In the genomic region with DNA sequence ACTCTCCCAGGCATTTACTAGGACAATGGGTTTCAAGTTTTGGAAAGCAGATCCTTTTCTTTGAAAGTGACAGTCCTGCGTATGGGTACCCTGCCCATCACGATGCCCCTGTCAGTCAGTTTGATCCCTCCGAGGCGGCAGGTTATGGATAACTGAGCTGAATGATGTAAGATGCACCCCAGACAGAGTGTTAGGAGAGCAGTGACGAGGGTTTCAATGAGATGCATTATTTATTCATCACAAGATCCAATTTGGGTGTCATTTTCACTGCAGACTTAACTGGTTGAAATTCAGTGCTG, we compare ENCODE assay signal across 15 mouse cellular contexts.
DNase-seq lines count a peak whose midpoint lies in the region; ATAC-seq lines count a peak whose summit lies in the region.
"Had no signal": no experiment of that assay in that cellular context is flagged by ENCODE, and none has a peak within 500 bp of the region (broad histone marks: within the 10 kb centered on the region; RNA-seq: fewer than 3 reads in every experiment).

No protein-coding gene starts in this region.

- no peaks in the 10 kb centered on the region for H3K4me1 ChIP-seq in midbrain, embryonic 11.5 days (ENCODE audit: control insufficient read depth, insufficient read depth, low read length)
- H3K4me1 ChIP-seq in midbrain, embryonic 10.5 days, result no peaks in the 10 kb centered on the region
- H3K4me1 ChIP-seq in hindbrain, embryonic 15.5 days (replicated peaks), result peaks cover 23% of the 10 kb centered on the region
- no peaks in the 10 kb centered on the region for H3K4me1 ChIP-seq in heart, embryonic 11.5 days (ENCODE audit: control insufficient read depth, insufficient read depth, low read length)
- H3K4me1 ChIP-seq: embryonic facial prominence, embryonic 12.5 days; kidney, embryonic 15.5 days had no signal

- WGBS in midbrain, embryonic 11.5 days, result 69% methylated on average over 5 of the region's 5 CpGs
- 78% methylated on average over 5 of the region's 5 CpGs for WGBS in midbrain, embryonic 10.5 days
- WGBS in hindbrain, embryonic 15.5 days, result 23% methylated on average over 5 of the region's 5 CpGs
- WGBS in heart, embryonic 11.5 days (ENCODE audit: insufficient replicate concordance), result 86% methylated on average over 5 of the region's 5 CpGs

- H3K4me2 ChIP-seq in midbrain, embryonic 11.5 days, result no peak overlapping the region
- peak overlapping the region; percentile 39 for H3K4me2 ChIP-seq in hindbrain, embryonic 15.5 days
- H3K4me2 ChIP-seq in heart, embryonic 11.5 days, result no peak overlapping the region
- H3K4me2 ChIP-seq: embryonic facial prominence, embryonic 12.5 days; kidney, embryonic 15.5 days; lung, embryonic 14.5 days had no signal

- H3K9ac ChIP-seq in midbrain, embryonic 11.5 days (ENCODE audit: low read length), result no peak overlapping the region
- H3K9ac ChIP-seq in hindbrain, embryonic 15.5 days, result 0 out of 2 replicates have a peak overlapping the region, but pooled peaks have one; percentile 0
- H3K9ac ChIP-seq in heart, embryonic 11.5 days (ENCODE audit: low read depth, low read length), result no peak overlapping the region
- H3K9ac ChIP-seq: embryonic facial prominence, embryonic 12.5 days; kidney, embryonic 15.5 days; lung, embryonic 14.5 days had no signal

- no peaks in the 10 kb centered on the region for H3K36me3 ChIP-seq in midbrain, embryonic 11.5 days (ENCODE audit: control insufficient read depth, insufficient read depth, low read length)
- peaks cover 4% of the 10 kb centered on the region for H3K36me3 ChIP-seq in midbrain, embryonic 10.5 days
- no peaks in the 10 kb centered on the region for H3K36me3 ChIP-seq in hindbrain, embryonic 15.5 days
- no peaks in the 10 kb centered on the region for H3K36me3 ChIP-seq in heart, embryonic 11.5 days (ENCODE audit: control insufficient read depth, insufficient read depth, low read length)
- H3K36me3 ChIP-seq: embryonic facial prominence, embryonic 12.5 days; kidney, embryonic 15.5 days had no signal

- H3K27ac ChIP-seq in midbrain, embryonic 11.5 days (ENCODE audit: low read depth, low read length), result no peak overlapping the region
- no peak overlapping the region for H3K27ac ChIP-seq in midbrain, embryonic 10.5 days (replicated peaks)
- peak overlapping the region; percentile 32; the same call in 1 of the 2 replicates for H3K27ac ChIP-seq in hindbrain, embryonic 15.5 days (replicated peaks)
- H3K27ac ChIP-seq in heart, embryonic 11.5 days (ENCODE audit: low read depth, low read length), result no peak overlapping the region
- H3K27ac ChIP-seq: embryonic facial prominence, embryonic 12.5 days; kidney, embryonic 15.5 days had no signal

- DNase-seq in cerebellum, adult 9-11 months, result peak; percentile 23
- no peak for DNase-seq in cerebellum, adult 11 months
- DNase-seq in midbrain, embryonic 11.5 days (ENCODE audit: low spot score, missing footprints), result no peak
- no peak for DNase-seq in midbrain, embryonic 10.5 days (ENCODE audit: low spot score)
- no peak for DNase-seq in c-Kit-positive CD71-positive TER-119-positive erythroid progenitor cells, embryonic 14.5 days (ENCODE audit: low spot score)
- DNase-seq in heart, adult 9 months (ENCODE audit: low spot score in 2 of 2), result no peak
- DNase-seq: heart, adult 18-20 months; lung, embryonic 14.5 days; thymus, postnatal 36 days had no signal

- H3K27me3 ChIP-seq in midbrain, embryonic 11.5 days (ENCODE audit: control insufficient read depth, insufficient read depth, low read length), result no peaks in the 10 kb centered on the region
- H3K27me3 ChIP-seq in midbrain, embryonic 10.5 days (ENCODE audit: low read depth, poor library complexity, severe bottlenecking), result no peaks in the 10 kb centered on the region
- H3K27me3 ChIP-seq in hindbrain, embryonic 15.5 days, result no peaks in the 10 kb centered on the region
- H3K27me3 ChIP-seq in heart, embryonic 11.5 days (ENCODE audit: control insufficient read depth, insufficient read depth, low read length), result no peaks in the 10 kb centered on the region
- H3K27me3 ChIP-seq: embryonic facial prominence, embryonic 12.5 days; kidney, embryonic 15.5 days had no signal

- no peak overlapping the region for H3K4me3 ChIP-seq in midbrain, embryonic 11.5 days (ENCODE audit: low read depth, low read length)
- no peak overlapping the region for H3K4me3 ChIP-seq in midbrain, embryonic 10.5 days
- no peak overlapping the region for H3K4me3 ChIP-seq in hindbrain, embryonic 15.5 days
- no peak overlapping the region for H3K4me3 ChIP-seq in heart, embryonic 11.5 days (ENCODE audit: low read depth, low read length)
- H3K4me3 ChIP-seq: embryonic facial prominence, embryonic 12.5 days; kidney, embryonic 15.5 days; myocyte had no signal

- peak; percentile 55; the same call in 1 of the 2 replicates for ATAC-seq in midbrain, embryonic 11.5 days (ENCODE audit: low FRiP score)
- ATAC-seq in hindbrain, embryonic 15.5 days (ENCODE audit: low FRiP score, low read depth), result peak; percentile 52; the same call in 1 of the 2 replicates
- ATAC-seq in heart, embryonic 11.5 days (replicated peaks; ENCODE audit: insufficient number of reproducible peaks, low FRiP score, low TSS enrichment), result no peak
- ATAC-seq: activated CD4-positive, CD25-positive, alpha-beta regulatory T cell, adult 4 months had no signal

- H3K9me3 ChIP-seq in midbrain, embryonic 11.5 days (ENCODE audit: control insufficient read depth, low read length), result no peaks in the 10 kb centered on the region; the same call in 1 of the 2 replicates
- H3K9me3 ChIP-seq in midbrain, embryonic 10.5 days (replicated peaks), result 0 out of 2 replicates have a peak, but pooled peaks cover 2% of the 10 kb centered on the region
- no peaks in the 10 kb centered on the region for H3K9me3 ChIP-seq in hindbrain, embryonic 15.5 days
- no peaks in the 10 kb centered on the region for H3K9me3 ChIP-seq in heart, embryonic 11.5 days (replicated peaks; ENCODE audit: control insufficient read depth, low read length)
- H3K9me3 ChIP-seq: embryonic facial prominence, embryonic 12.5 days; kidney, embryonic 15.5 days had no signal
